Mouse (Mus musculus) ovary, postnatal 36 days (tissue): ENCODE measurements around the gene Kifc5b.
"Not testable (repeated sequence)": the region's sequence is repeated elsewhere in the genome, so short reads cannot be mapped to it uniquely, and the experiment has no call there.

ENCODE experiments used
- DNase-seq: peaks from one replicate; pipeline ENCODE4 v3.0.0; 2022; ENCODE audit warnings: low spot score, mixed read lengths

Kifc5b gene

DNA sequence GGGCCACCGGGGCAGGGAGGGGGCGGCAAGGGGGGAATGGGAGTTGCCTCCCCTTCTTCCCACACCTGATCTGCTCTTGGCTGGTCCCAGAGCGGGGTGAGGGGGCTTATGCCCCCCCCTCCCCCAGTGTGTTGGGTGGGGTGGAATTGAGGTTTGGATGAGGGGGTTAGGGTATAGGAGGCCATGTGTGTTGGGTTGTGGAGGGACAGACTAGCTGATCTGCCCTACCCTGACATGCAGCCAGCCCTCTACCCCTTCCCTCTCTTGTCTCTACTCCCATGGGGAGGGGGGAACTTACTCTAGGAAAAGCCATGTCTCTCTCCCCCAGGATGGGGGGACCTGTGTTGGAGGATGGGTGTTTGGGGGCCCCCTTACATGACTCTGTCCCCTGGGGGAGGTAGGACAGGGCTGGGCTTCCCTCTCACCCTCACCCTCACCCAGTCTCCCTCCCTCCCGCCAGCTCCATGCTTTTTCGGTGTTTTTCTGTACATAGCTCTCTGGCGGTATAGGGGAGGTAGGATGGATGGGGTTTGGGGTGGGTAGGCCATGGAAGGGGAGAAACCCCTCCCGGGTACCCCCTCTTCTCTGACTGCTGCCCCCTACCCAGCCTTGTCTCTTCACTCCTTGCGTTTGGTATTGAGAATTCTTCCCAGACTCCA is 54.5 kb downstream of the Kifc5b start:
- DNase-seq, result no peak

GRCm38 (mm10) chr17:26972107-26972506 is 55.2 kb downstream of the Kifc5b start:
- no peak for DNase-seq

- peak; percentile 96 for DNase-seq
Observed at GRCm38 (mm10) chr17:26972703-26973574, 56.0 kb downstream of the Kifc5b start, which contains the start of gene Zbtb9. Zbtb9 (plus strand) TSS chr17:26973167.

- no peak for DNase-seq
Observed at GRCm38 (mm10) chr17:26974547-26974946, 57.7 kb downstream of the Kifc5b start.

DNA sequence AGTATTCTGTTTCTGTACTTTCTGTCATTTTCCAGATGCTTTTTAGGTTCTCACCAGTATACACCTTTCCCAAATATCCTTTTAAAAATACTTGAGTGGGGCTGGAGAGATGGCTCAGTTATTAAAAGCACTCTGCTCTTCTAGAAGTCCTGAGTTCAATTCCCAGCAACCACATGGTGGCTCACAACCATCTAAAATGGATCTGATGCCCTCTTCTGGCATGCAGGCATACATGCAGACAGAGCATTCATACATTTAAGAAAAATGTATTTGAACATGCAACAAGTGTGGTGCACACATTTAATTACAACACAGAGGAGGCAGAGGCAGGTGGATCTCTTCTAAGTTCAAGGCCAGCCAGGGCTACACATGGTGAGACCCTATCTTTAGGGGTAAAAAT is 58.5 kb downstream of the Kifc5b start:
- DNase-seq, result no peak

DNA sequence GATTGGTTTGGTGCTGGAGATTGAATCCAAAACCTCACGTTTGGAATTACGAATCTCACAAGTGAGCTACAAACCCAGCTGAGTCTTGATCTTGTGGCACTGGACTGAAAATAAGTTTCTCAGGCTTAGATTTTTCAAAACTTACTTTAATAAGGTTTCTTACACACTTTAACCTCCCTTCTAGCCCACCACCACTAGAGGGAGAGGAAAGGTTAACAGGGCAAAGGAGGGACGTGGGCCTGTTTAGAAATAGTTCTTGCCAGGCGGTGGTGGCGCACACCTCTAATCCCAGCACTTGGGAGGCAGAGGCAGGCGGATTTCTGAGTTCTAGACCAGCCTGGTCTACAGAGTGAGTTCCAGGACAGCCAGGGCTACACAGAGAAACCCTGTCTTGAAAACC is 60.5 kb downstream of the Kifc5b start:
- DNase-seq, result not testable (repeated sequence)

- DNase-seq, result no peak
Observed at GRCm38 (mm10) chr17:26979426-26979825, 62.5 kb downstream of the Kifc5b start.

- DNase-seq, result no peak
Observed at GRCm38 (mm10) chr17:26981050-26981449, 64.2 kb downstream of the Kifc5b start.
